In the genomic region with DNA sequence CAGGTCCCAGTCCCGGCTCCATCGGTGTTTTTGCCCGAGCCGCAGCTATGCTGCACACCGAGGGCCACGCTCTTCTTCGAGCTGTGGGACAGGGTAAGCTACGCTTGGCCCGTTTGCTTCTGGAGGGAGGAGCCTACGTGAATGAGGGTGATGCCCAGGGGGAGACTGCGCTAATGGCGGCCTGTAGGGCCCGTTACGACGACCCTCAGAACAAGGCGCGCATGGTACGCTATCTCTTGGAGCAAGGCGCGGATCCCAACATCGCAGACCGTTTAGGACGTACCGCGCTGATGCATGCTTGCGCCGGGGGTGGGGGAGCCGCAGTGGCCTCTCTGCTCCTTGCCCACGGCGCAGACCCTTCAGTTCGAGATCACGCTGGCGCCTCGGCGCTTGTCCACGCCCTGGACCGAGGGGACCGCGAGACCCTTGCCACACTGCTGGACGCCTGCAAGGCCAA, we compare ENCODE assay signal across 8 mouse cellular contexts. TPM values are rescaled to one million over a fixed set of nuclear protein-coding genes. Genes with fewer than 3 reads are reported as not detected.
DNase-seq lines count a peak whose midpoint lies in the region; ATAC-seq lines count a peak whose summit lies in the region.

No protein-coding gene starts in this region.

- no peaks in the 10 kb centered on the region for H3K9me3 ChIP-seq in heart, embryonic 10.5 days
- no peaks in the 10 kb centered on the region for H3K9me3 ChIP-seq in limb, embryonic 10.5 days (replicated peaks)
- no peaks in the 10 kb centered on the region for H3K9me3 ChIP-seq in neural tube, embryonic 13.5 days

- peak overlapping the region; percentile 84 for H3K9ac ChIP-seq in neural tube, embryonic 13.5 days

- H3K4me3 ChIP-seq in heart, embryonic 10.5 days, result peak overlapping the region; percentile 71
- H3K4me3 ChIP-seq in limb, embryonic 10.5 days, result peak overlapping the region; percentile 67
- peak overlapping the region; percentile 54 for H3K4me3 ChIP-seq in neural tube, embryonic 13.5 days

- H3K36me3 ChIP-seq in heart, embryonic 10.5 days, result no peaks in the 10 kb centered on the region
- H3K36me3 ChIP-seq in limb, embryonic 10.5 days, result no peaks in the 10 kb centered on the region
- no peaks in the 10 kb centered on the region for H3K36me3 ChIP-seq in neural tube, embryonic 13.5 days

- H3K4me2 ChIP-seq in neural tube, embryonic 13.5 days, result peak overlapping the region; percentile 99

- peak; percentile 51 for DNase-seq in cerebellum, adult 11 months
- DNase-seq in spleen, postnatal 10 days (ENCODE audit: low spot score in 2 of 2), result peak; percentile 9 to 19
- no peak for DNase-seq in spleen, postnatal 36 days (ENCODE audit: low spot score in 2 of 2)
- DNase-seq in heart, embryonic 10.5 days (ENCODE audit: low spot score), result no peak
- DNase-seq in limb, embryonic 10.5 days (ENCODE audit: low spot score), result peak; percentile 66
- no peak for DNase-seq in ovary, postnatal 14 days (ENCODE audit: low spot score)

- H3K27ac ChIP-seq in heart, embryonic 10.5 days, result peak overlapping the region; percentile 90
- H3K27ac ChIP-seq in limb, embryonic 10.5 days, result peak overlapping the region; percentile 83
- H3K27ac ChIP-seq in neural tube, embryonic 13.5 days (replicated peaks), result peak overlapping the region; percentile 76

- peaks cover 51% of the 10 kb centered on the region for H3K4me1 ChIP-seq in heart, embryonic 10.5 days
- peaks cover 69% of the 10 kb centered on the region for H3K4me1 ChIP-seq in limb, embryonic 10.5 days
- H3K4me1 ChIP-seq in neural tube, embryonic 13.5 days (replicated peaks), result peaks cover 72% of the 10 kb centered on the region

- WGBS in heart, embryonic 10.5 days, result under 1% methylated on average over 40 of the region's 40 CpGs
- under 1% methylated on average over 40 of the region's 40 CpGs for WGBS in limb, embryonic 10.5 days
- under 1% methylated on average over 40 of the region's 40 CpGs for WGBS in neural tube, embryonic 13.5 days

- peaks cover 28% of the 10 kb centered on the region for H3K27me3 ChIP-seq in heart, embryonic 10.5 days (ENCODE audit: insufficient read depth, poor library complexity, severe bottlenecking)
- H3K27me3 ChIP-seq in limb, embryonic 10.5 days (ENCODE audit: low read depth, poor library complexity, severe bottlenecking), result peaks cover 46% of the 10 kb centered on the region
- peaks cover 13% of the 10 kb centered on the region for H3K27me3 ChIP-seq in neural tube, embryonic 13.5 days

- no peak for ATAC-seq in cerebellum, adult (ENCODE audit: insufficient number of reproducible peaks, low FRiP score, low TSS enrichment)
- ATAC-seq in neural tube, embryonic 13.5 days (ENCODE audit: low read depth), result no peak; the same call in 1 of the 2 replicates

RNA-seq across cellular contexts. Expression of a gene that starts 1.0 kb away (rescaled TPM):
- 6.8 and 10.4 TPM in 2 replicates for polyA plus RNA-seq in heart, embryonic 10.5 days (2016; fragmentation: Nextera tagmentation; extraction: Ambion mirVana)
- polyA plus RNA-seq in limb, embryonic 10.5 days (2016; fragmentation: Nextera tagmentation; extraction: Ambion mirVana), result 0.73 and 0.96 TPM in 2 replicates
- 11.0 and 12.6 TPM in 2 replicates for polyA plus RNA-seq in neural tube, embryonic 13.5 days (2015; fragmentation: Nextera tagmentation; extraction: Ambion mirVana)

RNA-seq across cellular contexts. Expression of a gene that starts 3.5 kb away (rescaled TPM):
- polyA plus RNA-seq in heart, embryonic 10.5 days (2016; fragmentation: Nextera tagmentation; extraction: Ambion mirVana), result 37.1 and 37.2 TPM in 2 replicates
- polyA plus RNA-seq in limb, embryonic 10.5 days (2016; fragmentation: Nextera tagmentation; extraction: Ambion mirVana), result 27.2 and 42.1 TPM in 2 replicates
- 41.0 and 42.8 TPM in 2 replicates for polyA plus RNA-seq in neural tube, embryonic 13.5 days (2015; fragmentation: Nextera tagmentation; extraction: Ambion mirVana)

RNA-seq across cellular contexts. Expression of a gene that starts 3.5 kb away (rescaled TPM):
- polyA plus RNA-seq in heart, embryonic 10.5 days (2016; fragmentation: Nextera tagmentation; extraction: Ambion mirVana), result 4.7 and 4.8 TPM in 2 replicates
- 3.6 and 4.5 TPM in 2 replicates for polyA plus RNA-seq in limb, embryonic 10.5 days (2016; fragmentation: Nextera tagmentation; extraction: Ambion mirVana)
- polyA plus RNA-seq in neural tube, embryonic 13.5 days (2015; fragmentation: Nextera tagmentation; extraction: Ambion mirVana), result 6.0 and 7.6 TPM in 2 replicates

RNA-seq across cellular contexts. Expression of a gene that starts 20.7 kb away (rescaled TPM):
- polyA plus RNA-seq in heart, embryonic 10.5 days (2016; fragmentation: Nextera tagmentation; extraction: Ambion mirVana), result 0.88 and 2.8 TPM in 2 replicates
- 0.60 and 2.0 TPM in 2 replicates for polyA plus RNA-seq in limb, embryonic 10.5 days (2016; fragmentation: Nextera tagmentation; extraction: Ambion mirVana)
- polyA plus RNA-seq in neural tube, embryonic 13.5 days (2015; fragmentation: Nextera tagmentation; extraction: Ambion mirVana), result 1.2 and 1.8 TPM in 2 replicates

RNA-seq across cellular contexts. Expression of a gene that starts 32.3 kb away (rescaled TPM):
- 112 and 150 TPM in 2 replicates for polyA plus RNA-seq in heart, embryonic 10.5 days (2016; fragmentation: Nextera tagmentation; extraction: Ambion mirVana)
- polyA plus RNA-seq in limb, embryonic 10.5 days (2016; fragmentation: Nextera tagmentation; extraction: Ambion mirVana), result 224 and 228 TPM in 2 replicates
- 113 and 118 TPM in 2 replicates for polyA plus RNA-seq in neural tube, embryonic 13.5 days (2015; fragmentation: Nextera tagmentation; extraction: Ambion mirVana)

Comparison
In these comparisons a context has a peak if more than half of its experiments do, and no peak if none do; other contexts are left out.
1. DNase-seq: peak in cerebellum, adult 11 months (single experiment), spleen, postnatal 10 days (2 of 2) and limb, embryonic 10.5 days (single experiment); none in spleen, postnatal 36 days (0 of 2), heart, embryonic 10.5 days (single experiment) and ovary, postnatal 14 days (single experiment).
2. Peak in every context shown above with its lines, with median percentiles within 50 percentile points of each other: H3K27ac ChIP-seq and H3K4me3 ChIP-seq.